Mouse (Mus musculus): Measurements from ENCODE around the gene Pou5f1.
A peak's percentile ranks its signal among the peaks of the same experiment; 100 is the strongest.

GRCm38 (mm10) chr17:35556812-35557211, 51.0 kb downstream of the Pou5f1 start:
- TF ChIP-seq POLR2A (IDR thresholded peaks at IDR 0.05; ENCODE audit: borderline replicate concordance, extremely low read depth, insufficient read depth, insufficient read length, poor library complexity, severe bottlenecking) (no peak), CTCF (IDR thresholded peaks at IDR 0.05; ENCODE audit: borderline replicate concordance, extremely low read depth, insufficient read depth, insufficient read length) (peak; percentile 72)
